Mouse (Mus musculus) testis, adult 2 months (tissue): Measurements from ENCODE around the gene Zfpl1.

Experiments
- CTCF ChIP-seq: fragments of 200-500 bp; IDR thresholded peaks from 2 replicates; pipeline ENCODE4 v1.5.1; 2012; ENCODE audit warnings: low read depth, mild to moderate bottlenecking, inconsistent platforms, low read length, moderate library complexity; ENCODE audit not compliant: control insufficient read depth, insufficient read depth, insufficient replicate concordance
- POLR2A ChIP-seq: fragments of 200-500 bp; IDR thresholded peaks from 2 replicates; pipeline ENCODE4 v1.6.1; 2012; ENCODE audit warnings: low read depth, mild to moderate bottlenecking, inconsistent platforms, low read length, moderate library complexity; ENCODE audit not compliant: control insufficient read depth

DNA sequence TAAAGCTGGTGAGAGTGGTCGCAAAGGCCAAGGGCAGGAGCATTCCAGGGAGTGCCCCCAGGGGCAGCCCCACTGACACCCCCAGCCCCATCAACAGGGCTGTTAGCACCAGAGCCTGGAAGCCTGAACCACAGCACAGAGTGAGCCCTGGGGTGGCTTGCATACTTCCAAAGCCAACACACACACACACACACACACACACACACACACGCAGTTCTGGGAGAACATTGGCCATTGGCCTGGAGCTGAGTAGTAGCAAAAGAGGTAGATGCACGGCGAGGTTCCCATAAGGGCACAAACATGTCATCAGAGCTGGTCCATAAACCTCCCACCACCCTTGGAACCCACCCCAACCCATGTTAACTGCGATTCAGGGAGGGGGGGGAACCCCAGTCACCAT lies 18.2 kb downstream of the Zfpl1 start:
- TF ChIP-seq POLR2A (no peak), CTCF (no peak)
